Mouse (Mus musculus): ENCODE data around the gene Cmtm8. TPM values are rescaled to one million over a fixed set of nuclear protein-coding genes. Genes with fewer than 3 reads are reported as not detected.
A peak's percentile ranks its signal among the peaks of the same experiment; 100 is the strongest.

Gene Cmtm8
- polyA plus RNA-seq, 1 experiment from 2014 or later = 66.5 TPM

DNA sequence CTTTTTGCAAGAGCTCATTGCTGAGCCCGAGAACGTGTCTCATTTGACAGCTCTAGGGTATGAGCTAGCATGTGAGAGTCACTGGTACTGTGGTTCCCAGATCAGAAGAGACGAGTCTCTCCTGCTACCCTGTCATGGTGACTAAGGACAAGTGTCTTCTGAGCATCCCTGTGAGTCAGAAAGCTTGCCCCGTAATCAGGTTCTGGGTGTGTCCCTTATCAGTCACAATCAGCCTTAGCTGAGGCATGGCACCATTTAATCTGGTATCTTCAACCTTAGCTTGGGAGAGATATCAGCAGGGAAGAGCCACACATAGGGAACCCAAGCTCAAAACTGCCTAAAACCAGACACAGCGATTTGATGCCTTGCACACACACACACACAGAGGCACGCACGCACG is 55.3 kb downstream of the Cmtm8 start:
- ATAC-seq (ENCODE audit: low FRiP score, low TSS enrichment) (no peak), DNase-seq (ENCODE audit: low spot score) (no peak)
- H3K27ac ChIP-seq (replicated peaks) = no peak overlapping the region
- no peaks in the 10 kb centered on the region for H3K36me3 ChIP-seq (ENCODE audit: control insufficient read depth, insufficient read depth, low read length)
- H3K27me3 ChIP-seq (ENCODE audit: control insufficient read depth, insufficient read depth, low read length) = no peaks in the 10 kb centered on the region
- 82% methylated on average over 8 of the region's 8 CpGs for WGBS
- H3K9me3 ChIP-seq (ENCODE audit: control insufficient read depth, low read length) = no peaks in the 10 kb centered on the region; the same call in 1 of the 2 replicates
- no peak for TF ChIP-seq EP300 (optimal IDR thresholded peaks at IDR 0.05)
- no peak for TF ChIP-seq CTCF (IDR thresholded peaks at IDR 0.05; ENCODE audit: low read depth)
- no peak overlapping the region for H3K4me3 ChIP-seq (ENCODE audit: low read depth, low read length)
- H3K9ac ChIP-seq (ENCODE audit: low read length) = no peak overlapping the region
- no peak overlapping the region for H3K4me2 ChIP-seq (replicated peaks; ENCODE audit: low read depth)
- no peaks in the 10 kb centered on the region for H3K4me1 ChIP-seq (replicated peaks; ENCODE audit: control insufficient read depth, insufficient read depth)

DNA sequence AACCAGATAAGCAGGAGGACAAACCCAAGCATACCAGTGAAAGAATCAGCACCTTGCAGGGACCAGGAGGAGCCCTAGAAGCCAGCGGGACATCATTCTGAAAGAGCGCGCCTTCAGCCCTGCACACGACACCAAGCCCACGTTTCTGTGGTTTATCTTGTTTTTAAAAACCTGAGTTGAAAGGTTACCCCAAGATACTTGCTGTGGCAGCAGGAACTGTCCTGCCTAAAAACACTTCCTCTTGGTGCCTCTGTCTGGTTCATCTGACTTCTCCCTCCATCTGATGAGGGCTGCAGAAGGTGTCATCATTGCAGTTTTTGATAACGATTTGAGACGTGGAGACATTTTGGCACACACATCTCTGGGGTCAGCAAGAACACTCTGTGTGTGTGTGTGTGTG is 56.2 kb downstream of the Cmtm8 start:
- WGBS = 91% methylated on average over 7 of the region's 7 CpGs

DNA sequence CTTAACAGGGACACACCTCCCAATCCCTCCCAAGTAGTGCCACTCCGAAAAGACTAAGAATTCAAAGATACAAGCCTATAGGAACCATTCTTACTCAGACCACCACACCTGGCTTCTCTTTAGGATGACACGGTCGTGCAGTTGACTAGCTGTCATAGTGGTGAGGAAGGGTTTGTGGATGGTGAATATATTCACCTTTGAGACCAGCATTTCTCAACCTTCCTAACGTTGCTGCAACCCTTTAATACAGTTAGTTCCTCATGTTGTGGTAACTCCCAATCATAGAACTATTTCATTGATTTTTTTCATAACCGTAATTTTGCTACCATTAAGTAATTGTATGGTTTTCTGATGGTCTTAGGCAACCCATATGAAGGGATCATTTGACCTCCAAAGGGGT is 56.8 kb downstream of the Cmtm8 start:
- TF ChIP-seq EP300 (optimal IDR thresholded peaks at IDR 0.05) (no peak), CTCF (IDR thresholded peaks at IDR 0.05; ENCODE audit: low read depth) (no peak)
- no peak overlapping the region for H3K27ac ChIP-seq (replicated peaks)
- 92% methylated on average over 5 of the region's 5 CpGs for WGBS
- H3K4me3 ChIP-seq (ENCODE audit: low read depth, low read length) = no peak overlapping the region
- H3K4me1 ChIP-seq (replicated peaks; ENCODE audit: control insufficient read depth, insufficient read depth) = no peaks in the 10 kb centered on the region
- H3K9ac ChIP-seq (ENCODE audit: low read length) = no peak overlapping the region
- no peak for DNase-seq (ENCODE audit: low spot score)
- ATAC-seq (ENCODE audit: low FRiP score, low TSS enrichment) = no peak
- H3K9me3 ChIP-seq (ENCODE audit: control insufficient read depth, low read length) = no peaks in the 10 kb centered on the region; the same call in 1 of the 2 replicates
- no peaks in the 10 kb centered on the region for H3K27me3 ChIP-seq (ENCODE audit: control insufficient read depth, insufficient read depth, low read length)
- no peaks in the 10 kb centered on the region for H3K36me3 ChIP-seq (ENCODE audit: control insufficient read depth, insufficient read depth, low read length)
- H3K4me2 ChIP-seq (replicated peaks; ENCODE audit: low read depth) = no peak overlapping the region

More for the DNA sequence above, 56.2 kb downstream of the Cmtm8 start:
- Histone ChIP-seq H3K9ac (ENCODE audit: low read length) (no peak overlapping the region), H3K36me3 (ENCODE audit: control insufficient read depth, insufficient read depth, low read length) (no peaks in the 10 kb centered on the region), H3K27ac (replicated peaks) (no peak overlapping the region), H3K4me1 (replicated peaks; ENCODE audit: control insufficient read depth, insufficient read depth) (no peaks in the 10 kb centered on the region), H3K4me3 (ENCODE audit: low read depth, low read length) (no peak overlapping the region), H3K4me2 (replicated peaks; ENCODE audit: low read depth) (no peak overlapping the region), H3K27me3 (ENCODE audit: control insufficient read depth, insufficient read depth, low read length) (no peaks in the 10 kb centered on the region), H3K9me3 (ENCODE audit: control insufficient read depth, low read length) (no peaks in the 10 kb centered on the region; the same call in 1 of the 2 replicates)
- no peak for ATAC-seq (ENCODE audit: low FRiP score, low TSS enrichment)
- TF ChIP-seq EP300 (optimal IDR thresholded peaks at IDR 0.05) (no peak), CTCF (IDR thresholded peaks at IDR 0.05; ENCODE audit: low read depth) (no peak)
- no peak for DNase-seq (ENCODE audit: low spot score)

DNA sequence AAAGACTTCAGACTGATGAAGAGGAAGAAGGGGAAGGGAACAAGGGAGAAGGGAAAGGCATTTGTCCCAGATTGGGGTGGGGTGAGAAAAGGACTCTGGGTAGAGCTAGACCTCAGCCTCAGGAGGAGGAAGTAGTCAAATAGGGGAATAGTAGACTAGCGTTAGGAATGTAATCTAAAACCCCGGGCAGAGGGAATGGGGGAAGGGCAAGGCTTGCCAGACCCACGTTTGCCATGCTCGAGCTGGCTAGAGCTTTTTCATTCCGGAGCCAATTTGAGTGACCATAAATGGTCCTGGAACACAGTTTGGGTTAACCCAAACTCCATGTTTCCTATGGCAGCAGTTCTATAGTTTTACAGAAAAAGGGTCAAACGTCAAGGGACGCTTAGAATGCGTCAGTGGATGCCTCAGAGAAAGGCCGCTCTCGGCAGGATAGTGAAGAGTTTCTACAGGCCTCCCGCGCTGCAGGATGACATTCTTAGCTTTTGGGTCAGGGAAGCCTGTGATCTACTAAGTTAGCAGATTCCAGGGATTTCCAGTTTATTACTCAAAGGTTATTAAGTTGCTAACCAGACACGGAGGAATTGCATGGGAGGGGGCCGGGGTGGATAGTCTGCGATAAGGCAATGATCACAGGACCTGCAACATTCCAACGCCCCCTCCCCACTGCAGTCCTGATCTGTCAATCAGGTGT is 58.4 kb downstream of the Cmtm8 start:
- Histone ChIP-seq H3K9me3 (ENCODE audit: control insufficient read depth, low read length) (no peaks in the 10 kb centered on the region; the same call in 1 of the 2 replicates), H3K27ac (replicated peaks) (0 out of 2 replicates have a peak overlapping the region, but pooled peaks have one; percentile 9), H3K4me1 (replicated peaks; ENCODE audit: control insufficient read depth, insufficient read depth) (no peaks in the 10 kb centered on the region; the same call in 1 of the 2 replicates), H3K4me2 (replicated peaks; ENCODE audit: low read depth) (no peak overlapping the region), H3K4me3 (ENCODE audit: low read depth, low read length) (no peak overlapping the region), H3K27me3 (ENCODE audit: control insufficient read depth, insufficient read depth, low read length) (no peaks in the 10 kb centered on the region), H3K36me3 (ENCODE audit: control insufficient read depth, insufficient read depth, low read length) (no peaks in the 10 kb centered on the region), H3K9ac (ENCODE audit: low read length) (no peak overlapping the region)
- WGBS = 24% methylated on average over 16 of the region's 16 CpGs
- ATAC-seq (ENCODE audit: low FRiP score, low TSS enrichment) (no peak), DNase-seq (ENCODE audit: low spot score) (peak; percentile 26)
- TF ChIP-seq CTCF (IDR thresholded peaks at IDR 0.05; ENCODE audit: low read depth) = peak; percentile 21; the same call in 1 of the 2 replicates
- TF ChIP-seq EP300 (optimal IDR thresholded peaks at IDR 0.05) = no peak

DNA sequence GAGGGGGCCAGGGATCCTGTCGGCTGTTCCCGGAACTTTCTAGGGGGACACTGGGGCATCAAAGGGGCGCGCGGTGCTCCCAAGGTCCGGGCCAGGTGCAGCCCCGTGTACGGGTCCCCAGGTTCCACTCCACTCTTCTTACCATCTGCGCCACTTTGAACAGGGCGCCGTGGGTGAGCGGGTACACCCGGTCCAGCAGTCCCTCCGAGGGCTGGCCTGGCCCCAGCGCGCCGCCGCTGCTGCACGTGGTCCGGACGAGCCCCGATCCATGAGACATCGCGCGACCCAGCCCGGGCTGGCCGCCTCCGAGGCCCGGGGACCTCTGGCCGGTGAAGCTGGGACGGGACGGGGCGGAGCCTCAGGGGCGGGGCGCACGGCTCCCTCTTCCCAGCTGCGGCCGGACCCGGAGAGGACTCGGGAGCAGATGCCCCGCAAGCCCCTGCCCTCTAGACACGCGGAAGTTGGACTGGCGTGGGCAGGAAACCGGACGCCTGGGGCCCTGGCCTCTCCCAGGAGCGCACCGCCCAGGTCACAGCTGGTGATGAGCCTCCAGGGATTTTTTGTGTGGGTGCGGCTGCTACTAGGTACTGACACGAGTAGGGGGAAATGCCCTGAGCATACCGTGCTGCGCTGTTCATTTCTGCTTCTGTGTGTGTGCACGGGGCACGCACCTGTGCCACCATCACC is 62.3 kb downstream of the Cmtm8 start, which contains the start of gene Cmtm7:
TSS of gene Cmtm7 (minus strand) at position 331 of the 687 bp plus-strand sequence.
- no peak for TF ChIP-seq CTCF (IDR thresholded peaks at IDR 0.05; ENCODE audit: low read depth)
- Histone ChIP-seq H3K27ac (replicated peaks) (peak within 1 kb of the TSS; percentile 90), H3K9ac (ENCODE audit: low read length) (peak within 1 kb of the TSS; percentile 83), H3K27me3 (ENCODE audit: control insufficient read depth, insufficient read depth, low read length) (no peaks in the 10 kb centered on the region), H3K4me3 (ENCODE audit: low read depth, low read length) (peak within 1 kb of the TSS; percentile 62), H3K36me3 (ENCODE audit: control insufficient read depth, insufficient read depth, low read length) (no peaks in the 10 kb centered on the region), H3K4me2 (replicated peaks; ENCODE audit: low read depth) (peak within 1 kb of the TSS; percentile 93), H3K4me1 (replicated peaks; ENCODE audit: control insufficient read depth, insufficient read depth) (no peaks in the 10 kb centered on the region; the same call in 1 of the 2 replicates), H3K9me3 (ENCODE audit: control insufficient read depth, low read length) (no peaks in the 10 kb centered on the region)
- DNase-seq (ENCODE audit: low spot score) (peak; percentile 87), ATAC-seq (ENCODE audit: low FRiP score, low TSS enrichment) (peak; percentile 88)
- WGBS = 1% methylated on average over 46 of the region's 54 CpGs
